In genomic region chr19:45730042-45730441, GRCm38 (mm10) we compare ENCODE assay signal across 26 mouse cellular contexts. TPM values are rescaled to one million over a fixed set of nuclear protein-coding genes. Genes with fewer than 3 reads are reported as not detected.
"Had no signal": no experiment of that assay in that cellular context is flagged by ENCODE, and none has a peak within 500 bp of the region (broad histone marks: within the 10 kb centered on the region; RNA-seq: fewer than 3 reads in every experiment).

No protein-coding gene starts in this region.

- H3K4me2 ChIP-seq: lung, embryonic 14.5 days; midbrain, embryonic 13.5 days; neural tube, embryonic 13.5 days; neural tube, embryonic 15.5 days had no signal

- H3K9ac ChIP-seq: liver, embryonic 14.5 days; lung, embryonic 14.5 days; midbrain, embryonic 13.5 days; neural tube, embryonic 13.5 days; neural tube, embryonic 15.5 days had no signal

- H3K4me1 ChIP-seq: neural tube, embryonic 15.5 days had no signal

- H3K27ac ChIP-seq: liver, embryonic 14.5 days; midbrain, embryonic 10.5 days; midbrain, embryonic 13.5 days; neural tube, embryonic 13.5 days; neural tube, embryonic 15.5 days had no signal

- H3K9me3 ChIP-seq: midbrain, embryonic 10.5 days; midbrain, embryonic 13.5 days; neural tube, embryonic 13.5 days; neural tube, embryonic 15.5 days had no signal

- ATAC-seq: midbrain, embryonic 13.5 days; midbrain, embryonic 16.5 days had no signal

- DNase-seq: lung, adult 18-20 months; lung, embryonic 14.5 days; lung, postnatal 10 days; lung, postnatal 4 days; retina, postnatal 1 day; right cerebral cortex, adult 18-20 months; right cerebral cortex, postnatal 25 days; right cerebral cortex, postnatal 4 days; spleen, adult 18-20 months; thymus, adult 18-20 months; thymus, postnatal 14 days; thymus, postnatal 36 days had no signal

- H3K36me3 ChIP-seq: midbrain, embryonic 10.5 days; midbrain, embryonic 13.5 days; neural tube, embryonic 13.5 days; neural tube, embryonic 15.5 days had no signal

- H3K4me3 ChIP-seq: midbrain, embryonic 10.5 days; midbrain, embryonic 13.5 days; myocyte; neural tube, embryonic 13.5 days; neural tube, embryonic 15.5 days had no signal

RNA-seq across cellular contexts. Expression of gene Fgf8, which starts 12.7 kb away (rescaled TPM):
- total RNA-seq: megakaryocyte, adult 5-6 weeks; megakaryocyte-erythroid progenitor cell, adult 5-6 weeks had no signal
- polyA plus RNA-seq: liver, embryonic 16.5 days; lung, embryonic 14.5 days; lung, embryonic 16.5 days; myocyte; neural tube, embryonic 13.5 days; small intestine, adult 2 months; stomach, embryonic 14.5 days; stomach, embryonic 16.5 days had no signal
